Mouse (Mus musculus): ENCODE results near the gene Rab4a. TPM values are rescaled to one million over a fixed set of nuclear protein-coding genes. Genes with fewer than 3 reads are reported as not detected.

Gene Rab4a
- polyA plus RNA-seq, 1 experiment from 2014 or later, result 34.1 TPM

DNA sequence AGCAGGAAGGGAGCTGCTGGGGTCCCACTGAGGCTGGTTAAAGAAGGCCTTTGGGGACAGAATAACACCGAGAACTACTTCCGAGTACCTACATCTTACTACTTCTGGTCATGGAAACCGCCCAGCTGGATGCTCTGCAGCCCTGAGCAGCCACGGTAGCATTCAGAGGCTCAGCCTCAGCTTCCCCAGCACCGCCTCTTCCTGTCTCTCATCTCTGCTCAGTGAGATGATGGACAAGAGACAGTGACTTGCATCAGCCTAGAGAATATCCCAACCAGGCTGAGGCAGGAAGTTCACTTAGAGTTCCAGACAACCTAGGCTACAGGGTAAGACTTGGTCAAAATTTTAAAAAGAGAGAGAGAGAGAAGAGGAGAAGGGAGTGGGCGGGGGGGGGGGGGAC, 19.1 kb upstream of the Rab4a start:
- no peak for TF ChIP-seq CTCF (IDR thresholded peaks at IDR 0.05)
- in situ Hi-C loops (cut with MboI; ENCODE audit: low pct_unique_long_range_greater_than_20kb), result no loop called here
- POLR2A ChIA-PET, result interaction anchor here (1.6 kb wide), 1 partner anchor 133 kb away, joined by 4 read pairs; the partner anchor contains the start of gene Rhou
- CTCF ChIA-PET, result interaction anchor here (1.2 to 3.9 kb wide), 3 partner anchors 17 to 141 kb away, joined by 3 to 32 read pairs (median 4); no protein-coding TSS in a partner anchor
- ATAC-seq (no peak), DNase-seq (ENCODE audit: low read depth, low spot score) (no peak)
- H3K27me3 ChIP-seq, result no peaks in the 10 kb centered on the region

GRCm38 (mm10) chr8:123787254-123787897, 18.4 kb upstream of the Rab4a start:
- no peak for TF ChIP-seq CTCF (IDR thresholded peaks at IDR 0.05)
- no peaks in the 10 kb centered on the region for H3K27me3 ChIP-seq
- in situ Hi-C loops (cut with MboI; ENCODE audit: low pct_unique_long_range_greater_than_20kb), result no loop called here
- ChIA-PET CTCF (interaction anchor here (1.2 to 3.9 kb wide), 3 partner anchors 18 to 142 kb away, joined by 3 to 32 read pairs (median 4); no protein-coding TSS in a partner anchor), POLR2A (no interaction called here)
- ATAC-seq, result no peak
- no peak for DNase-seq (ENCODE audit: low read depth, low spot score)

DNA sequence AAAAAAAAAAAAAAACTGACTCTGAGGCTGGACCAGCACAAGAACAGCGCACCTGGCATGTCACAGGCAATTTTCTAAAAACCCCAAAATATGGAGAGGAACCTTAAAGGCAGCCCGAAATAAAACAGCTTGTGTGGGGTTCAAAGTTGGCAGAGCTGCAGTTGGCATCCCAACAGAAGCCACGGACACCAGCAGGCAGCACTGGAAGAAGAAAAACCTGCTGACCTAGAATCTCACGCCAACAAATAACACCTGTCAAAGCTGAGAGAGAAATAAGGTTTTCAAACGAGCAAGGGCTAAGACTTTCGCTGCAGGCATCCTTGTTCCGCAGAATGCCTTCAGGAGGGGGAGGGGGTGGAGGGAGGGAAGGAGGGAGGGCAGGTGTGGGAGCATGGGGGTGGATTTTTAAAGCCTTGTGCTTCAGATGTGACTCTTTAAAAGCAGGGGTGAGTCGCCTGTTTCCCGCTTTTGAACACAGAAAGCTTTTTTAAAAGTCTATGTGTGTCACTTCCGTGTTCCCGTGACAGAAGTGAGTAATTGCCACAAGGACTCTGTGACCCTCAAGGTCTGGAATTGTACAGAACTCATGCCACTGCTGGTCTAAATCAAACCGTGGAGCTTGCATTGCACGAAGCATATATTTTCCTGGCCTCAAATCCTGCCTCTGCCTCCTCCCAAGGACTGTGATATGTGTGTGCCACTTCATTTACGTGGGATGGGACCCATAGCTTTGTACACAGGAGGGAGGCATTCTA, 17.2 kb upstream of the Rab4a start:
- ChIA-PET CTCF (interaction anchor here (0.9 to 3.9 kb wide), 5 partner anchors 12 to 190 kb away, joined by 3 to 17 read pairs (median 4); no protein-coding TSS in a partner anchor), POLR2A (interaction anchor here (0.8 kb wide), 1 partner anchor 153 kb away, joined by 3 read pairs; no protein-coding TSS in a partner anchor)
- ATAC-seq (no peak), DNase-seq (ENCODE audit: low read depth, low spot score) (no peak)
- H3K27me3 ChIP-seq, result no peaks in the 10 kb centered on the region
- no peak for TF ChIP-seq CTCF (IDR thresholded peaks at IDR 0.05)
- in situ Hi-C loops (cut with MboI; ENCODE audit: low pct_unique_long_range_greater_than_20kb), result no loop called here

DNA sequence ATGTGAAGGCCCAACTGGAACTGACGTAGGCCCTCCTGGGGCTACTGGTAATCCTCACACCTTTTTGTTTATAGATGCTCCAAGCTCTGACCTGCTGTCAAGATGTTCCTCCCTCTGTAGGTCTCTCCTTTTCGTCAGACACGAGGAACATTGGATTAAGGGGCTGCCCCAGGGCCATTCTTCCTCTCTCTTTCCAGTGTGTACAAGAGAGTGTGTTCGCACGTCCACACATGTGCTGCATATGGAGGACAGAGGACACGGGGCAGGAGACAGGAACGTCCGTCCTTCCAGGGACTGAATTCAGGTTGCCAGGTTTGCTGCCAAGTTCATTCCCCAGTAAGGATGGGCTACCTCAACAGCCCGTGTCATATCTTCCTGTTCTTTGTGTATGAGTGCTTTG, 16.3 kb upstream of the Rab4a start:
- POLR2A ChIA-PET, result interaction anchor here (0.8 kb wide), 1 partner anchor 154 kb away, joined by 3 read pairs; no protein-coding TSS in a partner anchor
- in situ Hi-C loops (cut with MboI; ENCODE audit: low pct_unique_long_range_greater_than_20kb), result no loop called here
- CTCF ChIA-PET, result interaction anchor here (0.7 to 3.9 kb wide), 13 partner anchors 8 to 189 kb away, joined by 3 to 17 read pairs (median 3); no protein-coding TSS in a partner anchor
- DNase-seq (ENCODE audit: low read depth, low spot score), result no peak
- H3K27me3 ChIP-seq, result no peaks in the 10 kb centered on the region
- TF ChIP-seq CTCF (IDR thresholded peaks at IDR 0.05), result no peak
- no peak for ATAC-seq

DNA sequence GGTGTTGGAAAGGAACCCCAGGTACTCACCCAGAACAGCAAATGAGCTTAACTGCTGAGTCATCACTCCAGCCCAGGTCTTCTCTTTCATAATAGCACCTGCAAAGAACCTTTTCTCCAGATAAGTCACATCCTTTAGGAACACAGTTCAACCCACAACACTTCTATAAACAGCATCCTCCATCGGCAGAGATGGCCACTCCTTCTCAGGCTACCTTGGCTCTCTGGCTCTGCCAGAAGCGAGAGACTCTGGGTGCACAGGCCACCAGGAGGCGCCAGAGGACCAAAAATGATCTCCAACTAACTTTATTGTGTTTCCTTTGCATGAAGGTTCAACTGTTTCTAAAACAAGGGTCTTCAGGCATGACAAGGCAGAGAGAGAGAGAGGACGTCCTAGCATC, 15.8 kb upstream of the Rab4a start:
- ATAC-seq, result no peak
- CTCF ChIA-PET, result interaction anchor here (0.7 to 3.9 kb wide), 12 partner anchors 9 to 189 kb away, joined by 3 to 17 read pairs (median 3); no protein-coding TSS in a partner anchor
- TF ChIP-seq CTCF (IDR thresholded peaks at IDR 0.05), result peak; percentile 95
- DNase-seq (ENCODE audit: low read depth, low spot score), result no peak
- no peaks in the 10 kb centered on the region for H3K27me3 ChIP-seq
- POLR2A ChIA-PET, result no interaction called here
- in situ Hi-C loops (cut with MboI; ENCODE audit: low pct_unique_long_range_greater_than_20kb), result no loop called here

GRCm38 (mm10) chr8:123791101-123791844, 14.5 kb upstream of the Rab4a start:
- in situ Hi-C loops (cut with MboI; ENCODE audit: low pct_unique_long_range_greater_than_20kb), result no loop called here
- ATAC-seq (no peak), DNase-seq (ENCODE audit: low read depth, low spot score) (no peak)
- H3K27me3 ChIP-seq, result no peaks in the 10 kb centered on the region
- ChIA-PET POLR2A (no interaction called here), CTCF (interaction anchor here (1.7 to 3.9 kb wide), 2 partner anchors 42 to 134 kb away, joined by 5 to 17 read pairs; no protein-coding TSS in a partner anchor)
- TF ChIP-seq CTCF (IDR thresholded peaks at IDR 0.05), result no peak

GRCm38 (mm10) chr8:123791845-123792225, 13.9 kb upstream of the Rab4a start:
- DNase-seq (ENCODE audit: low read depth, low spot score) (no peak), ATAC-seq (no peak)
- no peaks in the 10 kb centered on the region for H3K27me3 ChIP-seq
- ChIA-PET POLR2A (no interaction called here), CTCF (interaction anchor here (3.9 kb wide), 1 partner anchor 134 kb away, joined by 17 read pairs; no protein-coding TSS in a partner anchor)
- in situ Hi-C loops (cut with MboI; ENCODE audit: low pct_unique_long_range_greater_than_20kb), result no loop called here
- no peak for TF ChIP-seq CTCF (IDR thresholded peaks at IDR 0.05)

GRCm38 (mm10) chr8:123793900-123794299, 11.9 kb upstream of the Rab4a start:
- H3K27me3 ChIP-seq, result no peaks in the 10 kb centered on the region
- CTCF ChIA-PET, result interaction anchor here (0.8 kb wide), 1 partner anchor 9 kb away, joined by 3 read pairs; no protein-coding TSS in a partner anchor
- POLR2A ChIA-PET, result interaction anchor here (1.2 kb wide), 1 partner anchor 10 kb away, joined by 3 read pairs; no protein-coding TSS in a partner anchor
- TF ChIP-seq CTCF (IDR thresholded peaks at IDR 0.05), result no peak
- in situ Hi-C loops (cut with MboI; ENCODE audit: low pct_unique_long_range_greater_than_20kb), result no loop called here
- DNase-seq (ENCODE audit: low read depth, low spot score), result no peak
- ATAC-seq, result no peak

- no peak for TF ChIP-seq CTCF (IDR thresholded peaks at IDR 0.05)
- ATAC-seq (no peak), DNase-seq (ENCODE audit: low read depth, low spot score) (no peak)
- in situ Hi-C loops (cut with MboI; ENCODE audit: low pct_unique_long_range_greater_than_20kb), result no loop called here
- no peaks in the 10 kb centered on the region for H3K27me3 ChIP-seq
- ChIA-PET CTCF (no interaction called here), POLR2A (interaction anchor here (0.7 kb wide), 1 partner anchor 15 kb away, joined by 3 read pairs; no protein-coding TSS in a partner anchor)
Measured at GRCm38 (mm10) chr8:123794766-123795165, 11.0 kb upstream of the Rab4a start.

GRCm38 (mm10) chr8:123796758-123797157, 9.0 kb upstream of the Rab4a start:
- CTCF ChIA-PET, result interaction anchor here (1.1 kb wide), 1 partner anchor 36 kb away, joined by 3 read pairs; no protein-coding TSS in a partner anchor
- H3K27me3 ChIP-seq, result no peaks in the 10 kb centered on the region
- POLR2A ChIA-PET, result no interaction called here
- in situ Hi-C loops (cut with MboI; ENCODE audit: low pct_unique_long_range_greater_than_20kb), result no loop called here
- TF ChIP-seq CTCF (IDR thresholded peaks at IDR 0.05), result no peak
- no peak for DNase-seq (ENCODE audit: low read depth, low spot score)
- ATAC-seq, result no peak

Measured in Patski (cell line).